ENCODE assay signal across 8 mouse cellular contexts in genomic region chr13:114458886-114459700, GRCm38 (mm10). TPM values are rescaled to one million over a fixed set of nuclear protein-coding genes. Genes with fewer than 3 reads are reported as not detected.
DNase-seq lines count a peak whose midpoint lies in the region; ATAC-seq and TF ChIP-seq lines count a peak whose summit lies in the region.

Gene Fst, minus strand, starts transcription at chr13:114458951.

- TF ChIP-seq POLR2A in lung, adult 2 months (IDR thresholded peaks at IDR 0.05; ENCODE audit: borderline replicate concordance, extremely low read depth, low read depth, low read length): no peak
- TF ChIP-seq POLR2A in cortical plate, adult 2 months (IDR thresholded peaks at IDR 0.05; ENCODE audit: extremely low read depth, insufficient read depth, low read length): no peak

- no peak within 1 kb of the TSS for H3K27ac ChIP-seq in cortical plate, adult 2 months (ENCODE audit: insufficient read depth, low read length)
- H3K27ac ChIP-seq in kidney, postnatal 0 days: no peak within 1 kb of the TSS
- peak within 1 kb of the TSS; percentile 95 for H3K27ac ChIP-seq in midbrain, embryonic 10.5 days (replicated peaks)

- no peaks in the 10 kb centered on the region for H3K9me3 ChIP-seq in kidney, postnatal 0 days (replicated peaks; ENCODE audit: low read length)
- no peaks in the 10 kb centered on the region for H3K9me3 ChIP-seq in midbrain, embryonic 10.5 days (replicated peaks)

- peak within 1 kb of the TSS; percentile 48 for H3K4me3 ChIP-seq in lung, adult 2 months (replicated peaks; ENCODE audit: extremely low read depth, low read depth, low read length)
- H3K4me3 ChIP-seq in cortical plate, adult 2 months (ENCODE audit: insufficient read depth, low read length): peak within 1 kb of the TSS; percentile 41
- H3K4me3 ChIP-seq in kidney, postnatal 0 days (replicated peaks; ENCODE audit: low read depth, low read length): peak within 1 kb of the TSS; percentile 48
- peak within 1 kb of the TSS; percentile 80 for H3K4me3 ChIP-seq in midbrain, embryonic 10.5 days

- H3K27me3 ChIP-seq in kidney, postnatal 0 days (ENCODE audit: insufficient read depth, low read length): peaks cover 19% of the 10 kb centered on the region
- peaks cover 47% of the 10 kb centered on the region for H3K27me3 ChIP-seq in midbrain, embryonic 10.5 days (ENCODE audit: low read depth, poor library complexity, severe bottlenecking)

- no peak for TF ChIP-seq CTCF in lung, adult 2 months (IDR thresholded peaks at IDR 0.05; ENCODE audit: insufficient read depth, low read length)
- no peak for TF ChIP-seq CTCF in cortical plate, adult 2 months (IDR thresholded peaks at IDR 0.05; ENCODE audit: extremely low read depth, insufficient read depth, low read length)
- TF ChIP-seq CTCF in kidney, postnatal 0 days (IDR thresholded peaks at IDR 0.05; ENCODE audit: low read depth): no peak

- peaks cover 4% of the 10 kb centered on the region for H3K4me1 ChIP-seq in lung, adult 2 months (ENCODE audit: control insufficient read depth, insufficient read depth, low read length)
- H3K4me1 ChIP-seq in cortical plate, adult 2 months (ENCODE audit: control insufficient read depth, insufficient read depth, low read length): no peaks in the 10 kb centered on the region
- peaks cover 12% of the 10 kb centered on the region; the same call in 1 of the 2 replicates for H3K4me1 ChIP-seq in kidney, postnatal 0 days (replicated peaks; ENCODE audit: insufficient read depth, low read length)
- peaks cover 41% of the 10 kb centered on the region for H3K4me1 ChIP-seq in midbrain, embryonic 10.5 days

- peak within 1 kb of the TSS; percentile 32; the same call in 1 of the 2 replicates for H3K9ac ChIP-seq in kidney, postnatal 0 days (ENCODE audit: low read depth, low read length)

- 0 out of 2 replicates have a peak, but pooled peaks have one; percentile 19 for ATAC-seq in kidney, postnatal 0 days (replicated peaks; ENCODE audit: low FRiP score, low read depth)
- no peak for ATAC-seq in monocyte, adult 5-6 weeks (replicated peaks; ENCODE audit: insufficient number of reproducible peaks, low FRiP score, low TSS enrichment, poor library complexity, severe bottlenecking)

- H3K36me3 ChIP-seq in kidney, postnatal 0 days (ENCODE audit: insufficient read depth, low read length): no peaks in the 10 kb centered on the region
- peaks cover 16% of the 10 kb centered on the region for H3K36me3 ChIP-seq in midbrain, embryonic 10.5 days

- peak within 1 kb of the TSS; percentile 99 for H3K4me2 ChIP-seq in kidney, postnatal 0 days (ENCODE audit: low read length)

- peak; percentile 9 for DNase-seq in lung, adult 2 months
- no peak for DNase-seq in lung, adult 18-20 months
- peak; percentile 32 to 55 for DNase-seq in gastrocnemius, postnatal 4 days (ENCODE audit: low spot score in 2 of 2)
- peak; percentile 50 for DNase-seq in kidney, postnatal 0 days (ENCODE audit: low spot score)
- peak; percentile 81 for DNase-seq in midbrain, embryonic 10.5 days (ENCODE audit: low spot score)
- DNase-seq in testis, postnatal 10 days (ENCODE audit: low spot score): peak; percentile 62

- 1% methylated on average over 71 of the region's 77 CpGs for WGBS in lung, adult 2 months
- WGBS in kidney, postnatal 0 days: 2% methylated on average over 60 of the region's 77 CpGs
- WGBS in midbrain, embryonic 10.5 days: under 1% methylated on average over 75 of the region's 77 CpGs

RNA-seq across cellular contexts. Expression of gene Fst, which starts in this region (rescaled TPM):
- polyA plus RNA-seq in lung, adult 2 months (2012; rRNA removed): 1.2 and 2.1 TPM in 2 replicates
- 4.4 and 5.7 TPM in 2 replicates for polyA plus RNA-seq in cortical plate, adult 2 months (2012; rRNA removed)
- 10 to 100 TPM; 40.3 to 42.9 TPM for total RNA-seq in gastrocnemius, postnatal 4 days (2021)
- 1.7 and 2.9 TPM in 2 replicates for polyA plus RNA-seq in kidney, postnatal 0 days (2015; fragmentation: Nextera tagmentation; extraction: Ambion mirVana)
- 40.5 and 43.1 TPM in 2 replicates for polyA plus RNA-seq in midbrain, embryonic 10.5 days (2016; fragmentation: Nextera tagmentation; extraction: Ambion mirVana)
- total RNA-seq in monocyte, adult 5-6 weeks (2017): 0.11 TPM in 1 of 3 replicates, not detected in the others

Comparison
In these comparisons a context has a peak if more than half of its experiments do, and no peak if none do; other contexts are left out.
1. RNA of gene Fst (total RNA-seq): 40.3 to 42.9 TPM in gastrocnemius, postnatal 4 days; 0.11 TPM in monocyte, adult 5-6 weeks; every median in the first group is over 10 times any median in the second.
2. DNase-seq: peak in lung, adult 2 months (single experiment), gastrocnemius, postnatal 4 days (2 of 2), kidney, postnatal 0 days (single experiment), midbrain, embryonic 10.5 days (single experiment) and testis, postnatal 10 days (single experiment); none in lung, adult 18-20 months (0 of 2).
3. Peak in every context shown above with its lines, with median percentiles within 50 percentile points of each other: H3K4me3 ChIP-seq.